Mouse (Mus musculus) T-cell, adult 2 months (primary cell): ENCODE data around the gene Whamm.

Source experiments
- DNase-seq: peaks from one replicate; pipeline ENCODE4 v3.0.0; 2022; ENCODE audit warnings: low spot score

Whamm gene

GRCm38 (mm10) chr7:81571108-81571940 is at the start of gene Whamm:
Gene Whamm, plus strand, starts transcription at chr7:81571266.
- peak; percentile 92 for DNase-seq

GRCm38 (mm10) chr7:81523008-81523662 is 47.9 kb upstream of the Whamm start:
- DNase-seq: peak; percentile 91

GRCm38 (mm10) chr7:81523663-81524017 is 47.4 kb upstream of the Whamm start:
- DNase-seq: no peak

DNA sequence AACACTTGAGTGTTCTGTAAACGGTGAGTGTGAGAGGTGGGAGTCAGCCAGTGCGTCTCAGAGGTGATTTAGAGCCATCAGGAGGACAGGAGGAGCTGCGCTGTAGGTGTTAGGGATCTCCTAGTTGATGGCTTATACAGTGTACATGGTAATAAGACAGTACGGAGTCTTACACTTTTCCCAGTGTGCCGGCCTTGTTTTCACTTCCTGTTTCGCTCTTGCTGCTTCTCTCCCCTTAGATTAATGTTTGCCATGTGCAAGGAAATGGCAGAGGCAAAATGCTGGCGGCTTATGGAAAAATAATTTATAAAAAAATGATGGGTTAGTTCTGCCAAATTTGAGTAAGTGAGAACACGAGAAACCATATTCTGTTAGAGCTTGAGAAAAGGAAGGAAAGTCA is 42.1 kb upstream of the Whamm start:
- DNase-seq: no peak

DNA sequence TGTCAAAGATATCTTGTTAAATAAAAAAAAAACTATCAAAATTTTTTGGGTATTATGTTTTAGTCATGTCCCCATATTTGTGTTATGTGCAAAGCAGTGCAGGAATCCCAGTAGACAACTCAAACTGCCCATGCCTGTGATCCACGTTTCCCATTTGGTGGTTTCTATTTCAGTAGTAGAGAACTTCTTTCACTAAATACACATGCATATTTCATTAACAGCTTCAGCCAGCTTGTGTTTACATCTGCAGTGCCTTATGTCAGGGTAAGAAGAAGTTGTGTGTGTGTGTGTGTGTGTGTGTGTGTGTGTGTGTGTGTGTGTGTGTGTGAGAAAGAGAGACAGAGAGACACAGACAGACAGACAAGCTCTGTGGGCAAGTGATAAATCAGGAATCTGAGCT is 39.6 kb upstream of the Whamm start:
- DNase-seq: no peak

DNA sequence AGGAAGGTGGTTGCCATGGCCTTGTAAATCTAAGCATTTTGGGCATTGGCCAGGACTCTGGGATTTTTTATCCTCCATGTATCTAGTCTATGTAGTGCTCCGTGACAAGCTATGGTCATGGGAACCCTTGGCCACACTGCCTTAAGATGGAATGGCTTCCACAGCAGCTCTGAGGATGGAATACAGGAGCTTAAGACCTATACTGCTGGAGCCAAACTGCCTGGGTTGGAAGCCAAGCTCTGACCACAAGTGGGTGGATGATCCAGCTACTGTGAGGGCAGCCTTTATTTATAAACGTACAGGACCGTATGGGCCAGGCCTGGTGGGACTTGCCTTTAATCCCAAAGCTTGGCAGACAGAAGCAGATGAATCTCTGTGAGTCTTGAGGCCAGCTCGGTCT is 34.6 kb upstream of the Whamm start:
- DNase-seq: no peak

DNA sequence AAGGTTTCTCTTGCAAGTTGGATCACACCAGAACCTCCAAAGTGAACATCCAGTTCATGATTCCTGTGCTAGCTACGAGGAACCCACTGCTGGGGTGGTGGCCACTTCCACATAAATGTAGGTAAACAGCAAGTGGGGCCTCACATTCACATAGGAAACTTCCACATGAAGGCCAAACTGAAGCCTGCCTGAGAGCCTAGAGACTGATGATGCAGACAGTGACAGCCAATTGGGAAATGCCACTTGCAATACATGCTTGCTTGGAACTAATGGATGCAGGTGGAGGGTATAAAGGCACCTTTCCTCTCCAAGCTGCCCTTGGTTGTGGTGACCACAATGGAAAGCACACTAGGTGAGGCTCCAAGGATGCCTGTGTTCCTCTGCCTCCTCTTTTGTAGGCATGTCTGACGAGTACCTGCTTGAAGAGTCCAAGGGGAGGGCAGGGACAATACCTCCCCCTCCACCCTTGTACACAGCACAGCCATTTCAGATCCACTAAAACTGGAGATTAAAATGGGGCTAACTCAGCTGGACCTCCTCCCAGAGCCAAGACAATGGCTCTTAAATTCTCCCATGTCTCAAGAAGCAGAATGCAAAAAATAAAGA is 32.9 kb upstream of the Whamm start:
- peak; percentile 5 for DNase-seq

DNA sequence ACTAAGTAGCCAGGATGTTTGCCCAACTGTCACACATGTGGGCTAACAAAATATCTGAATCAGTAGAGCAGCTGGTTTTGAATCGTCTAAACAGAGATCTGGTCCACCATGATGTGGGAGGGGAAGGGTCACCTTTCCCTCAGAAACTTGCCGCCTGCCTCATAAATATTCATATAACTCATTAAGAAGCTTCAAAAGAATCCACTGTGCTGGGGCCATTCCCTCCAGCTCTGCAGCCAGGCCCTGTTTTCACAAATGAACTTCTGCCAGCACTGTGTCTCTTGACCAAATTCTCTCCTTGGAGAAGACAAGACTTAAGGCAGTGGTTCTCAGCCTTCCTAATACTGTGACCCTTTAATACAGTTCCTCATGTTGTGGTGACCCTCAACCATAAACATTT is 31.5 kb upstream of the Whamm start:
- DNase-seq: no peak

DNA sequence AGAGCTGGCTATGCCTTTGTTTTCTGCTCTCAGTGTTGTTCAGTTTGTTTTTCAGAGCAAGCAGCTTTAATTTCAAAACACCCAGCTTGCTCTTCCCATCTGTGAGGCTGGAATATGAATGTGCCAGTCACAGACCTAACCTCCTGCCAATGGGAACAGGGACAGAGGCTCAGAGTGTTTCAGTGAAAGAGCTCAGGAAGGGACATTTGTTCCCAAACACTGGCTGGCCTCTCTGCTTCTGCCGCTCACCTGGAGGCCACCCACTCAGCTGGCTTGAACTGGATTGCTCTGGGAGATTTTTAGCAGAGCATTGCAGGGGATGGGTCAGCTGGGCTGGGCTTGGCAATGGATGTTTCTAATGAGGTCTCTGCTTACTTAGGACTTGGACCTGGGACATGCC is 30.1 kb upstream of the Whamm start:
- DNase-seq: no peak

DNA sequence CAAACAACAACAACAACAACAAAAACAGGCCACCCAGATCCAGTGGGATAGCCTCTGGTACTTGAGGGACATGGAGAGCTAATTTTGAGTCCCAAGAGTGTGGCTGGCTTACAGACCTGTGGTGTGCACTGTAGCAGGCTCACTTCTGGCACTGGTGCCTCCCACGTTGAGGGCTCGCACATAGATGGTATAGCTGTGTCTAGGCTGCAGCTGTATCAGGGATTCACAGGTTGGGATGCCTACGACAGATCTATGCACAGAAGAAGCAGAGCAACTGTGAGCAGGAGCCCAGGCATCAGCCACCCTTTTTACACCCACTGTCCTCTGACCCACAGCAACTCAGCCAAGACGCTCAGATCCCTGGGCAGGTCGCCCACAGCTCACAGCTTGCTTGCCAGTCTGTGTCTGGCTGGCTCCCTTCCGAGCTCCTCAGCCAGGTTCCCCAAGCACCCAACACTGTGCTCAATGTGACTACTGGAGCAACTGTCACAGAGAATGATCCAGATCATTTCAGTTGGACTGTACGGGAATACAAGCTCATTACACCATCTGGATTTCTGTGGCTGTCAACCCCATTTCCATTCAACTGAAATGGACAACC is 29.0 kb upstream of the Whamm start:
- DNase-seq: no peak

DNA sequence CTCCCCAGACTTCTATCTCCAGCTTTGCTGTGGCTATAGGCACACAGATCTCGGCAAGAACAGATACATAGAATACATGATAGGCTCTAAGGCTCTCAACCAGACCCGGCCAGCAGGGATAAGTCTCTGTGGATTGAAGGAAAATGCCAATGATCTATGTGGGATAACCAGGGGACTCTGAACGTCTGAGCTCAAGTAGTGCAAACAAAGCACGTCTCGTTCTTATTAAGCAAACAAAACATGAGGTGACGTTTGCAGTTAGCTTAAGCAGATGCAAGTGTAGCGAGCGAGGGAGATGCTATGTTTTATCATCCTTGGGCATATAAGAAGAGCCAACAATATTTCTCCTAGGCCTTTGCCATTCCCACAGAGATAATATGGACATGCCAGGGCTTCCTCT is 28.1 kb upstream of the Whamm start:
- DNase-seq: no peak

GRCm38 (mm10) chr7:81548864-81549263 is 22.2 kb upstream of the Whamm start:
- DNase-seq: no peak

DNA sequence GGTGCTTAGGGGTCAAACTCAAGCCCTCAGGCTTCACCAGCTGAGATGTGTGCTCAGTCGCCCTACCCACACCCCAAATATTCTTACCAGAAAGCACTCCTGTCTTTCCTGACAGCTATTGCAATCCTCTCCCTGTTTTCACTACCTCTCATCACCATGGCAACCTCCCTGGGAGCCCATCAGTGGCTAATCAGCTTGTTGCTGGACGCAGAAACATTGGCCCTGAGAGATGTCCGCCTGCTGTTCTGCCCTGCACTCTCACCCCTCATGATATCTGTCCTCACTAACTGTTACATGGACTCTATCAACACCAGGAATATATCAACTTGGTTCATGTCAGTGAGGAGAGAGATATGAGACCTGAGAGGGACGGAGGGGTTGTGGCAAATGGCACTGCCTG is 17.5 kb upstream of the Whamm start:
- DNase-seq: no peak

- no peak for DNase-seq
These were observed 16.7 kb upstream of the Whamm start for GRCm38 (mm10) chr7:81554369-81554768.

DNA sequence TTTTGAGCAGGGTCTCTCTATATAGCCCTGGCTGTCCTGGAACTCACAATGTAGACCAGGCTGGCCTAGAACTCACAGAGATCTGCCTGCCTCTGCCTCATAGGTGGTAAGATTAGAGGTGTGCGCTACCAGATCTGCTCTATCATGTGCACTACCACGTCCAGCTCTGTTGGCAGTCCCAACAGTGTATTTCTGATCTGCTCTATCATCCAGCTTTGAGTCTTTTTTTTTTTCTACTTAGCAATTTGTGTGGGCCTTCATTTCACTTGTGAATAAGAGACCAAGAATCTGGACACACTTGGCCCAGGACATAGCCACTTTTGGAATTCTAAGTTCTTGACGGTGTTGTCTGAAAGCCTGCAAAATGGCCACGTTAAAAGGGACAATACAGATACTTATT is 14.2 kb upstream of the Whamm start:
- DNase-seq: no peak

- no peak for DNase-seq
These were observed 13.6 kb upstream of the Whamm start for GRCm38 (mm10) chr7:81557252-81557984.

- no peak for DNase-seq
These were observed 13.1 kb upstream of the Whamm start for GRCm38 (mm10) chr7:81557985-81558360.

DNA sequence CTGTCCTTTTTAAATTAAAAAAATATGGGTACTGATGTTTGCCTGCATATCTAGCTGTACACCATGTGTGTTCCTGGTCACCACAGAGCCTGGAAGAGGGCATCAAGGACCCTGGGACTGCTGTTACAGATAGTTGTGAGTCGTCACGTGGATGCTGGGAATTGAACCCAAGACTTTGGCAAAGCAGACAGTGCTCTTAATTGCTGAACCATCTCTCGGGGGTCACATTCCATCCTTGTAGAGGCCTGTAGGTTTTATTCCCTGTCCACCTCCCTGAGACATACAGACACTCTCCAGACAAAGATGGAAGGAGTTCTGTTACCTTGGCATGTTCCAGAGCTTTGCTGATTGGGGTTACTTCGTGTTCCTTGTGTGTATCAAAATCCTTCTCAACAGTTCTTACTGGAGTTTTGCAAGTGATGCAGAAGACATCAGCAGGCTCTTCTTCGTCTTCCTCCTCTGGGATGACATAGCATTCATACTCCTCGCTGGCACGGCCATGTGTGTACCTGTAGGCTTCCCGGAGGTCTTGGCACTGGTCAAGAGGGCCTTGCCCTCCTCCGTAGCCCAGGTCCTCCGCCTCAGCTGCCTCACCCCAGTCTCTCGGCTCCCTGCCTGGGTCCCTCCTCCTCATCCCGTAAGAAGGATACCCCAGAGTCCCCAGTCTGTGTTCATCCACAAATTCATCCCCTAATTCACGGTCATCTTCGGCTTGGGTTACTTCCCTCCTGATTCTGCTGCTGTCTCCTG is 11.7 kb upstream of the Whamm start:
- DNase-seq: no peak

DNA sequence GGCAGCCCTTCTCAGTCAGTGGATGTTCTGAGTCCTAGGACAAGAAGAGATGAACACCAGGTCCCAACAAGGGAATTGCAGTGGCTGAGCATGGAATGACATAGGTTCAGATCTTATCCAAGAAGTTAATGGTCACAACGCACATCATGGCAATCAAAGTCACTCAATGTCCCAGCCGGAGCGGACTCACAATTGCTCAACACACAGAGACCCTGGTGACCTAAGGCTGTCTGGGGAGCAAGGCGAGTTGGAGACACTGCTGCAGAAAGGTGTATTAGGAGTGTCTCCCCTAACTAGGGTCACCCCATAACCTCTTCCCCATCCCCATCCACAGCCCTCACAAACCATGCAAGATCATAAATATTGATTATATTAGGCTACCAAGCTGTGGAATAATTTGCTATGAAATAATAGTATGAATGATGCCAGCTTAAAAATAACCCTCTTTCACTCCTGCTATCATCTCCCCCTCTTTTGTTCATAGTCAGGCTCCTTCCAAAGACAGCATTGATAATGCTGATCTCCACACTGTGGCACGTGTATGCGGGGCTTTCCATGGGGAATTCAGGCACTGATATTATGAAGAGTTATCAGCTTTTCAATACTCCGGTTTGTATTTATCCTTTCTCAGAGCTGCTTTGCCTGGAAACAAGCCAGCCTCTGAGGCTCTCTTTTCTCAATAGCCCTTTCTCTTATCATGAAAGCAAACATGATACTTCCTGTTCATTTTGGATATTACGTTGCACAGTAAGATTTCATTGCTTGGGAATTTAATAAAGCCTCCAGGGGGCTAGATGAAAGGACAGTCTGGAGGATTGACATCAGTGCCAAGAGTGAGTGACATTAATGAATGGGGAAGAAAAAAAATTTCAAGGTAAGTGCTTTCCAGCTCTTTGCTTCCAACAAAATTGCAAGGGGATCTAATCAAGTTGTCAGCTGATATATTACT is 10.7 kb upstream of the Whamm start:
- no peak for DNase-seq

GRCm38 (mm10) chr7:81561211-81561610 is 9.9 kb upstream of the Whamm start:
- DNase-seq: no peak
